Mouse (Mus musculus) heart, postnatal 0 days (tissue): ENCODE measurements around the gene Hc.
A peak's percentile ranks its signal among the peaks of the same experiment; 100 is the strongest.

Experiments
- CTCF ChIP-seq: IDR thresholded peaks from 2 replicates; pipeline ENCODE4 v1.5.1; 2016; ENCODE audit warnings: antibody characterized with exemption, control low read depth, low read depth
- EP300 ChIP-seq: IDR thresholded peaks from 2 replicates; pipeline ENCODE4 v1.6.1; 2016; ENCODE audit warnings: antibody characterized with exemption, low read depth

DNA sequence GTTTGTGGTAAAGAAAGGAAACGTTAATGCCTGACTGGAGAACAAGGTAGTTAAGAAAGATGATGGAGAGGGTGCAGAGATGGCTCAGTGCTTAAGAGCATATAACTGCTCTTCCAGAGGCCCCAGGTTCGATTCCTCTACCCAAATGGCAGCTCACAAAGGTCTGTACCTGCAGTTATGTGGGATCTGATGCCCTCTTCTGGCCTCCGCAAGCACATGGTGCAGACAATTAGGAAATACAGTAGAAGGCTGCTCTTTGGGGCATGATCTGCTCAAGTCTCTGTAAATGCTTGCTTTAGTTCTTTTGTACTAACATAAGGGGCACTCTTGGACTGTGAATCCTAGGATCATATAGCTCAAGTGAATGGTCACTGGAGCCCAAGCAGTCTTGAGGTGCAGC is 47.5 kb upstream of the Hc start:
- TF ChIP-seq CTCF = peak; percentile 56
- TF ChIP-seq EP300 = no peak
